Mouse (Mus musculus): ENCODE results near the gene Kcnq1.

Gene Kcnq1

GRCm38 (mm10) chr7:143296384-143296801 is 190.2 kb downstream of the Kcnq1 start:
- Histone ChIP-seq H3K4me1 (replicated peaks; ENCODE audit: low read depth, low read length) (peaks cover 27% of the 10 kb centered on the region), H3K4me3 (replicated peaks; ENCODE audit: low read length) (peak overlapping the region; percentile 82), H3K27me3 (ENCODE audit: insufficient read depth, low read length) (peaks cover 26% of the 10 kb centered on the region), H3K36me3 (ENCODE audit: insufficient read depth, low read length) (peaks cover 8% of the 10 kb centered on the region), H3K9me3 (ENCODE audit: low read length) (peaks cover 46% of the 10 kb centered on the region)
- TF ChIP-seq POU5F1 (IDR thresholded peaks at IDR 0.05; ENCODE audit: borderline replicate concordance, low read length) (no peak), NANOG (IDR thresholded peaks at IDR 0.05; ENCODE audit: borderline replicate concordance, low read length) (no peak), CTCF (conservative IDR thresholded peaks at IDR 0.05; ENCODE audit: low read length) (no peak)

GRCm38 (mm10) chr7:143300037-143300436 is 193.9 kb downstream of the Kcnq1 start:
- peaks cover 62% of the 10 kb centered on the region for H3K27me3 ChIP-seq (ENCODE audit: insufficient read depth, low read length)
- H3K4me1 ChIP-seq (replicated peaks; ENCODE audit: low read depth, low read length) = peaks cover 14% of the 10 kb centered on the region

GRCm38 (mm10) chr7:143300681-143301080 is 194.5 kb downstream of the Kcnq1 start:
- Histone ChIP-seq H3K4me1 (replicated peaks; ENCODE audit: low read depth, low read length) (peaks cover 14% of the 10 kb centered on the region), H3K27me3 (ENCODE audit: insufficient read depth, low read length) (peaks cover 68% of the 10 kb centered on the region), H3K4me3 (replicated peaks; ENCODE audit: low read length) (no peak overlapping the region), H3K9me3 (ENCODE audit: low read length) (peaks cover 27% of the 10 kb centered on the region), H3K36me3 (ENCODE audit: insufficient read depth, low read length) (no peaks in the 10 kb centered on the region)
- no peak for TF ChIP-seq POU5F1 (IDR thresholded peaks at IDR 0.05; ENCODE audit: borderline replicate concordance, low read length)
- no peak for TF ChIP-seq CTCF (conservative IDR thresholded peaks at IDR 0.05; ENCODE audit: low read length)
- TF ChIP-seq NANOG (IDR thresholded peaks at IDR 0.05; ENCODE audit: borderline replicate concordance, low read length) = no peak

More at GRCm38 (mm10) chr7:143300037-143300436, 193.9 kb downstream of the Kcnq1 start:
- Histone ChIP-seq H3K9me3 (ENCODE audit: low read length) (peaks cover 33% of the 10 kb centered on the region), H3K4me3 (replicated peaks; ENCODE audit: low read length) (no peak overlapping the region), H3K36me3 (ENCODE audit: insufficient read depth, low read length) (no peaks in the 10 kb centered on the region)
- no peak for TF ChIP-seq CTCF (conservative IDR thresholded peaks at IDR 0.05; ENCODE audit: low read length)
- no peak for TF ChIP-seq POU5F1 (IDR thresholded peaks at IDR 0.05; ENCODE audit: borderline replicate concordance, low read length)
- TF ChIP-seq NANOG (IDR thresholded peaks at IDR 0.05; ENCODE audit: borderline replicate concordance, low read length) = no peak

GRCm38 (mm10) chr7:143302156-143302555 is 196.0 kb downstream of the Kcnq1 start:
- Histone ChIP-seq H3K9me3 (ENCODE audit: low read length) (peaks cover 12% of the 10 kb centered on the region), H3K36me3 (ENCODE audit: insufficient read depth, low read length) (no peaks in the 10 kb centered on the region), H3K27me3 (ENCODE audit: insufficient read depth, low read length) (peaks cover 79% of the 10 kb centered on the region), H3K4me3 (replicated peaks; ENCODE audit: low read length) (no peak overlapping the region), H3K4me1 (replicated peaks; ENCODE audit: low read depth, low read length) (peaks cover 9% of the 10 kb centered on the region)
- TF ChIP-seq POU5F1 (IDR thresholded peaks at IDR 0.05; ENCODE audit: borderline replicate concordance, low read length) (no peak), CTCF (conservative IDR thresholded peaks at IDR 0.05; ENCODE audit: low read length) (no peak), NANOG (IDR thresholded peaks at IDR 0.05; ENCODE audit: borderline replicate concordance, low read length) (no peak)

DNA sequence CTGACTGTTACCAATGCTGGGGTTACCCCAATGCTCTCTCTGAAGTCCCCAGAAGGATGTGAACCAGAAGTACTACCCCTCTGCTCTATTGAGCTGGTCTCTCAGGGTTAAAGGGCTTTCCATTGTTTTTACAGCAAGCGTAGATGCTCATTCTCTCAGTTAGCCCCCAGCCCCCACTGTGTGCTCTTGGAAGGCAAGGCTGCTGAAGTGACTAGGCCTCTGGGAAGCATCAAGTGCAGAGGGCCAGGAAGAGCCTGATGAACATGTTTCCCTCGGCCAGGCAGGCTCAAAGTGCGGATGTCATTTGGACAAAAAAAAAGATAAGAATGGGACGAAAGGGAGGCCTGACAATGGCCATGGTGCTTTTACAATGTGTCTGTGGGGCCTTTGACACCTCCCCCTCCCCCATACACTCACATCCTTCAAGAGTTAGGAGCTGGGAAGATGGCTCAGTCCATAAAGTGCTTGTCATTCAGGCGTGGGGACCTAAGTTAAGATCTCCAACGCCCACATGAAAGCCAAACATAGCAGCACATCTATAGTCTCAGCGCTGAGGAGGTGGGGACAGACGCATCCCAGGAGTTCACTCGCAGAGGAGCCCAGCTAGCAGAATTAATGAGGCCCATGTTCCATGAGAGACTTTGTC is 196.6 kb downstream of the Kcnq1 start:
- Histone ChIP-seq H3K4me3 (replicated peaks; ENCODE audit: low read length) (no peak overlapping the region), H3K36me3 (ENCODE audit: insufficient read depth, low read length) (no peaks in the 10 kb centered on the region), H3K9me3 (ENCODE audit: low read length) (peaks cover 6% of the 10 kb centered on the region), H3K4me1 (replicated peaks; ENCODE audit: low read depth, low read length) (peaks cover 3% of the 10 kb centered on the region; the same call in 1 of the 2 replicates), H3K27me3 (ENCODE audit: insufficient read depth, low read length) (peaks cover 82% of the 10 kb centered on the region)
- TF ChIP-seq CTCF (conservative IDR thresholded peaks at IDR 0.05; ENCODE audit: low read length) = no peak
- TF ChIP-seq POU5F1 (IDR thresholded peaks at IDR 0.05; ENCODE audit: borderline replicate concordance, low read length) = no peak
- no peak for TF ChIP-seq NANOG (IDR thresholded peaks at IDR 0.05; ENCODE audit: borderline replicate concordance, low read length)

- Histone ChIP-seq H3K27me3 (ENCODE audit: insufficient read depth, low read length) (peaks cover 88% of the 10 kb centered on the region), H3K9me3 (ENCODE audit: low read length) (no peaks in the 10 kb centered on the region; the same call in 1 of the 2 replicates), H3K4me3 (replicated peaks; ENCODE audit: low read length) (no peak overlapping the region), H3K4me1 (replicated peaks; ENCODE audit: low read depth, low read length) (no peaks in the 10 kb centered on the region; the same call in 1 of the 2 replicates), H3K36me3 (ENCODE audit: insufficient read depth, low read length) (no peaks in the 10 kb centered on the region)
- TF ChIP-seq POU5F1 (IDR thresholded peaks at IDR 0.05; ENCODE audit: borderline replicate concordance, low read length) (no peak), NANOG (IDR thresholded peaks at IDR 0.05; ENCODE audit: borderline replicate concordance, low read length) (no peak), CTCF (conservative IDR thresholded peaks at IDR 0.05; ENCODE audit: low read length) (no peak)
Measured at GRCm38 (mm10) chr7:143303557-143303956, 197.4 kb downstream of the Kcnq1 start.

GRCm38 (mm10) chr7:143305808-143306207 is 199.6 kb downstream of the Kcnq1 start:
- no peaks in the 10 kb centered on the region for H3K9me3 ChIP-seq (ENCODE audit: low read length)
- H3K4me1 ChIP-seq (replicated peaks; ENCODE audit: low read depth, low read length) = no peaks in the 10 kb centered on the region; the same call in 1 of the 2 replicates
- TF ChIP-seq NANOG (IDR thresholded peaks at IDR 0.05; ENCODE audit: borderline replicate concordance, low read length) (no peak), POU5F1 (IDR thresholded peaks at IDR 0.05; ENCODE audit: borderline replicate concordance, low read length) (no peak), CTCF (conservative IDR thresholded peaks at IDR 0.05; ENCODE audit: low read length) (no peak)

DNA sequence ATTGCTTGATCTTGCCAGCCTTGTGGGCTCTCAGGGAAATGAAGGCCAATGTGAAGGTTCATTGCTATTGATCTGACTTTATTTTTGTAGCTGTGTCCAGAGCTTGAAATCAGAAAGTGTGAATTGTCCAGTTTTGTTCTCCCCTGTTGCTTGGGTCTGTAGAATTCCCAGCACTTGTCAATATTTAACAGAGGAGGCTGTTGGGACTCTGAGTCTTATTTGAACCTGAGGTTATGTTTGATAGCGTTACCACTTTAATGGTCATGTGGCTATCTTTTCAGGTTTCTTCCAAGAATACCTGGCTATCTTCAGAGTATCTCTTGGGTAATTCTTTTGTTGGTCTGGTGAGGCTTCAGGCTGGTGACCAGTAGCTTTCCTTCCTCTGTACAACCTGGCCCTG is 201.8 kb downstream of the Kcnq1 start:
- TF ChIP-seq NANOG (IDR thresholded peaks at IDR 0.05; ENCODE audit: borderline replicate concordance, low read length) (no peak), CTCF (conservative IDR thresholded peaks at IDR 0.05; ENCODE audit: low read length) (no peak), POU5F1 (IDR thresholded peaks at IDR 0.05; ENCODE audit: borderline replicate concordance, low read length) (no peak)
- Histone ChIP-seq H3K4me1 (replicated peaks; ENCODE audit: low read depth, low read length) (no peaks in the 10 kb centered on the region; the same call in 1 of the 2 replicates), H3K36me3 (ENCODE audit: insufficient read depth, low read length) (no peaks in the 10 kb centered on the region), H3K27me3 (ENCODE audit: insufficient read depth, low read length) (peaks cover 92% of the 10 kb centered on the region), H3K9me3 (ENCODE audit: low read length) (peaks cover 6% of the 10 kb centered on the region; the same call in 1 of the 2 replicates), H3K4me3 (replicated peaks; ENCODE audit: low read length) (no peak overlapping the region)

More at GRCm38 (mm10) chr7:143305808-143306207, 199.6 kb downstream of the Kcnq1 start:
- Histone ChIP-seq H3K36me3 (ENCODE audit: insufficient read depth, low read length) (no peaks in the 10 kb centered on the region), H3K4me3 (replicated peaks; ENCODE audit: low read length) (no peak overlapping the region), H3K27me3 (ENCODE audit: insufficient read depth, low read length) (peaks cover 92% of the 10 kb centered on the region)
